Mouse (Mus musculus) liver, embryonic 13.5 days (tissue): Measurements from ENCODE around the gene Tmem164. TPM values are rescaled to one million over a fixed set of nuclear protein-coding genes. Genes with fewer than 3 reads are reported as not detected.
"Not testable (repeated sequence)": the region's sequence is repeated elsewhere in the genome, so short reads cannot be mapped to it uniquely, and the experiment has no call there.

Experiments
- ATAC-seq: fragments of 200-750 bp; cut with Nextera tagmentation; 2 replicates; pipeline ENCODE4 v1.8.0; 2017; ENCODE audit warnings: low read depth, mild to moderate bottlenecking, moderate number of reproducible peaks, moderate library complexity
- DNase-seq: peaks from one replicate; pipeline ENCODE4 v3.0.0; 2022
- H3K27ac ChIP-seq: fragments of 300-500 bp; sonication (generic); 2 replicates; pipeline ENCODE4 v1.5.1; 2015; ENCODE audit warnings: moderate library complexity, mild to moderate bottlenecking, inconsistent platforms
- H3K27me3 ChIP-seq: fragments of 300-500 bp; sonication (generic); 2 replicates; pipeline ENCODE4 v1.6.1; 2015; ENCODE audit warnings: mild to moderate bottlenecking, inconsistent platforms
- H3K36me3 ChIP-seq: fragments of 300-500 bp; sonication (generic); 2 replicates; pipeline ENCODE4 v1.6.1; 2015; ENCODE audit warnings: mild to moderate bottlenecking, inconsistent platforms
- H3K4me1 ChIP-seq: fragments of 300-500 bp; sonication (generic); replicated peaks from 2 replicates; pipeline ENCODE4 v1.6.1; 2015; ENCODE audit warnings: inconsistent platforms
- H3K4me2 ChIP-seq: fragments of 300-500 bp; sonication (generic); 2 replicates; pipeline ENCODE4 v1.6.1; 2015; ENCODE audit warnings: inconsistent platforms, mild to moderate bottlenecking, moderate library complexity
- H3K4me3 ChIP-seq: fragments of 300-500 bp; sonication (generic); replicated peaks from 2 replicates; pipeline ENCODE4 v1.5.1; 2015; ENCODE audit warnings: mild to moderate bottlenecking, inconsistent platforms
- H3K9ac ChIP-seq: fragments of 300-500 bp; sonication (generic); 2 replicates; pipeline ENCODE4 v1.6.1; 2015; ENCODE audit warnings: mild to moderate bottlenecking, inconsistent platforms
- H3K9me3 ChIP-seq: fragments of 300-500 bp; sonication (generic); replicated peaks from 2 replicates; pipeline ENCODE4 v1.6.1; 2016; ENCODE audit warnings: inconsistent platforms
- WGBS: fragments of 180-500 bp; shearing (Covaris S2); methylation state at CpG from one replicate; pipeline ENCODE4 v1.1.7; 2015; ENCODE audit not compliant: insufficient replicate concordance; 5-methylcytosine and 5-hydroxymethylcytosine counted together
- polyA plus RNA-seq: library from polyadenylated mRNA; unstranded; fragments of >200 nt; fragmentation: Nextera tagmentation; extraction: Ambion mirVana; gene quantifications from 2 replicates; pipeline ENCODE4 v1.2.1, GENCODE M21; 2015

Gene Tmem164
- 24.1 and 29.7 TPM in 2 replicates for polyA plus RNA-seq

DNA sequence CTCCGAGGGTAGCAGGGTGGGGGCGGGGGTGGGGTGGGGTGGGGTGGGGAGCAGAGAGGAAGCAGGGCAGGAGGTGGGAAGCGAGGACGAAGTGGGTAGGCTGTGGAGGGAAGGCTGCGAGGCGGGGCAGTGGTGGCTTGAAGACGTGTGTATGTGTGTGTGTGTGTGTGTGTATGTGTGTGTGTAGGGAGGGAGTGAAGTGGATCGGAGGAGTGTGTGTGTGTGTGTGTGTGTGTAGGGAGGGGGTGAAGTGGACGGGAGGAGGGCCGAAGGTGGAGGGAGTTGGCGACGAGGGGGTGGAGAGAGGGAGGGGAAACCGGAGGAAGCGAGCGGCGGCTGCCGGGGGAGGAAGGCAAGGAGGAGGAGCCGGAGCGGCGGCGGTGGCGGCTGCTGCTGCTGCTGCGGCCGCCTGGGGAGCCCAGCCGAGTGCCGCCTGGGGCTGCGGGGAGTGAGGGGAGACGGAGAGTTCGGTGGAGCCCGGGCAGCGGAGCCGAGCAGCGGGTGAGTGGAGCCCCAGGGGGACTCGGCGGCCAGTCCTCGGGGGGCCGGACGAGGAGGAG, at the start of gene Tmem164:
Tmem164 (plus strand) TSS at position 351 of the 560 bp plus-strand sequence.
- H3K27ac ChIP-seq = peak within 1 kb of the TSS; percentile 89
- WGBS = 3% methylated on average over 23 of the region's 38 CpGs

DNA sequence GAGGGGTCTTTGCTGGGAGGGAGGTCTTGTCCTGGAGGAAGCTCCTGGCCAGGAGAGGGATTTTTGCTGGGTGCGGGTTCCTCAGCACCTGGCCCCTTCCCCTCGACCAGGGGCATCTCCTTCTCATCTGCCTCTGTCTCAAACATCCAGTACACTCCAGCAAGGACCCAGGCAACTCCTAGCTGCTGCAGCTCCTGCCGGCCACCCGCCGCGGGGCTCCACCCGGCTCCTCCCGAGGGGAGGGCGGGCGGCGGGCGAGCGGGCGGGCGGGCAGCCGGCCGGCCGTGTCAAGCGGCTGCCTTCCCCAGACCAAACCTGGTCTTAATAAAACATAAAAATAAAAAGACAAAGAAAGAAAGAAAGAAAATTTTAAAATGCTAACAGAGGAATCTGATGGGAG, 48.2 kb upstream of the Tmem164 start:
- not testable (repeated sequence) for H3K4me1 ChIP-seq, ATAC-seq, H3K36me3 ChIP-seq, H3K27ac ChIP-seq, H3K9ac ChIP-seq, H3K9me3 ChIP-seq, H3K4me3 ChIP-seq, H3K4me2 ChIP-seq, DNase-seq
- WGBS = 41% methylated on average over 17 of the region's 19 CpGs
- peaks cover 12% of the 10 kb centered on the region for H3K27me3 ChIP-seq

More for the DNA sequence above, at the start of gene Tmem164:
- peak within 1 kb of the TSS; percentile 87 for H3K4me2 ChIP-seq
- H3K4me1 ChIP-seq = peaks cover 68% of the 10 kb centered on the region
- DNase-seq (peak; percentile 76), ATAC-seq (peak; percentile 81)
- no peaks in the 10 kb centered on the region; the same call in 1 of the 2 replicates for H3K27me3 ChIP-seq
- H3K36me3 ChIP-seq = no peaks in the 10 kb centered on the region
- H3K9me3 ChIP-seq = no peaks in the 10 kb centered on the region
- H3K4me3 ChIP-seq = peak within 1 kb of the TSS; percentile 72
- peak within 1 kb of the TSS; percentile 82 for H3K9ac ChIP-seq

GRCm38 (mm10) chrX:142647202-142647601, 34.0 kb upstream of the Tmem164 start:
- DNase-seq (no peak), ATAC-seq (no peak)
- WGBS = 58% methylated on average over 1 of the region's 1 CpGs
- Histone ChIP-seq H3K27me3 (no peaks in the 10 kb centered on the region), H3K4me3 (no peak overlapping the region), H3K27ac (no peak overlapping the region), H3K36me3 (no peaks in the 10 kb centered on the region), H3K9me3 (no peaks in the 10 kb centered on the region), H3K9ac (no peak overlapping the region), H3K4me1 (no peaks in the 10 kb centered on the region), H3K4me2 (no peak overlapping the region)

DNA sequence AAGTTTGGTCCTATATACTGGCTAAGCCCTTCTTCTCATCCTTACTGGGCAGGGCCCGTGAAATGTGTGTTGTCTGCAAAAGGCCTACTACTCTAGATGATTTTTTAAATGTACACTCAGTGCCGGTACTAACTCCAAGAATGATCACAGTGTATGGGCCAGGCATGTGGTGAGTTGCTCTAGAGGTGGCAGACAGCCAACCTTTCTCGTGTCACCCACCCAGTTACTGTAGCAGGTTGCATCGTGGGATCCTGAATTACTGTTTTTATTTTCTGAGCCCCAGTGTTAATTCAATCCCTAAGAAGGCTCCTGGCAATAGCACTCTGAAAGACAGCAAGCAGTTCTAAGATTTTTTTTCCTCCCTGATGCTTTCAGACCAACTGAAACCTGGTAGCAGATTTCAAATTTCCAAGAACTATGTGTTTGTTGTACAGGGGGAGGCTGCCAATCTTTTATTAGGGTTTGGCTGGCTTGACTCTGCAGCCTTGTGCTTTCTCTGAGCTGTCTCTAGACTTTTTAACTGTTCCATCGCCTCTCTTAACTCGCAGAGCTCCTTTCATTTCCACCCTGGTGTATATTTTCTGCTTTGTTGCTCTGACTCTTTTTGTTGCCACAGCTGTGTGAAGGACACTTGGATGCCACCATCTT, 31.0 kb upstream of the Tmem164 start:
- H3K4me2 ChIP-seq = no peak overlapping the region
- H3K9ac ChIP-seq = no peak overlapping the region
- no peak overlapping the region for H3K4me3 ChIP-seq
- no peaks in the 10 kb centered on the region for H3K9me3 ChIP-seq
- H3K4me1 ChIP-seq = no peaks in the 10 kb centered on the region
- ATAC-seq (no peak), DNase-seq (no peak)
- WGBS = 70% methylated on average over 6 of the region's 6 CpGs
- H3K36me3 ChIP-seq = no peaks in the 10 kb centered on the region
- H3K27ac ChIP-seq = no peak overlapping the region
- no peaks in the 10 kb centered on the region for H3K27me3 ChIP-seq

DNA sequence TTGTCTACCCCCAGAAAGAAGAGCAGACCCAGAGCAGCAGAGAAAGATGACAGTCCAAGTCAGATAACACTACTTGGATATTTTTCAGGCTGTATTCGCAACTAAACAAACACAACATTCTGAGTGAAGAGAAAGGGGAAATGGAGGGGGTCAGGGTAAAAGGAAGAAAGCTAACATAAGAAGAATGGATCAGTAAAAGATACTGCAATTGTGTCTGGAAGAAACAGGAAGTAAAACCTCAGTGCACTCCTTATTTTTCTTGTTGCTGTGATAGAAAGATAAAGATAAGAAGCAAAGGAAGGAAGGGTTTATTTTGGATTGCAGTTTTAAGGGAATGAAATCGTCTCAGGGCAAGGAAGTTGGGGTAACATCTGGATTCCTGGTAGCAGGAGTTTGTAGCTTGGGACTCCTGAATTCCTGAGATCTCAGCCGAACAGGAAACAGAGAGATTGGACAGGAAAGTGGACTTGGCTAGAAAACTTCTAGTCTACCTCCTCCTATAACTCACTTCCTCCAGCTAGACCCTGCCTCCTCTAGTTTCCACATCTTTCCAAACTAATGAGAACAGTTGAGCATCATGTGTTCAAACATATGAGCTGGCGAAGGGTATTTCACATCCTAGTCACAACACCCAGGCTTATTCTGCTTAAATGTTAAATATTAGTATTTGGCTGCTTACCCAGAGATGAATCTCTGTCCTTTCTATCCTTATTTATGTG, 16.3 kb upstream of the Tmem164 start:
- H3K27ac ChIP-seq = no peak overlapping the region
- DNase-seq (no peak), ATAC-seq (no peak)
- no peak overlapping the region for H3K9ac ChIP-seq
- no peak overlapping the region for H3K4me3 ChIP-seq
- no peaks in the 10 kb centered on the region for H3K9me3 ChIP-seq
- no peak overlapping the region for H3K4me2 ChIP-seq
- H3K27me3 ChIP-seq = peaks cover 2% of the 10 kb centered on the region; the same call in 1 of the 2 replicates
- WGBS = 33% methylated on average over 4 of the region's 4 CpGs
- no peaks in the 10 kb centered on the region for H3K36me3 ChIP-seq
- H3K4me1 ChIP-seq = no peaks in the 10 kb centered on the region

GRCm38 (mm10) chrX:142665423-142665805, 15.8 kb upstream of the Tmem164 start:
- H3K27me3 ChIP-seq = peaks cover 2% of the 10 kb centered on the region; the same call in 1 of the 2 replicates
- H3K27ac ChIP-seq = no peak overlapping the region
- no peak overlapping the region for H3K9ac ChIP-seq
- H3K4me1 ChIP-seq = no peaks in the 10 kb centered on the region
- ATAC-seq (no peak), DNase-seq (no peak)
- no peak overlapping the region for H3K4me2 ChIP-seq
- H3K9me3 ChIP-seq = no peaks in the 10 kb centered on the region
- H3K36me3 ChIP-seq = no peaks in the 10 kb centered on the region
- H3K4me3 ChIP-seq = no peak overlapping the region

DNA sequence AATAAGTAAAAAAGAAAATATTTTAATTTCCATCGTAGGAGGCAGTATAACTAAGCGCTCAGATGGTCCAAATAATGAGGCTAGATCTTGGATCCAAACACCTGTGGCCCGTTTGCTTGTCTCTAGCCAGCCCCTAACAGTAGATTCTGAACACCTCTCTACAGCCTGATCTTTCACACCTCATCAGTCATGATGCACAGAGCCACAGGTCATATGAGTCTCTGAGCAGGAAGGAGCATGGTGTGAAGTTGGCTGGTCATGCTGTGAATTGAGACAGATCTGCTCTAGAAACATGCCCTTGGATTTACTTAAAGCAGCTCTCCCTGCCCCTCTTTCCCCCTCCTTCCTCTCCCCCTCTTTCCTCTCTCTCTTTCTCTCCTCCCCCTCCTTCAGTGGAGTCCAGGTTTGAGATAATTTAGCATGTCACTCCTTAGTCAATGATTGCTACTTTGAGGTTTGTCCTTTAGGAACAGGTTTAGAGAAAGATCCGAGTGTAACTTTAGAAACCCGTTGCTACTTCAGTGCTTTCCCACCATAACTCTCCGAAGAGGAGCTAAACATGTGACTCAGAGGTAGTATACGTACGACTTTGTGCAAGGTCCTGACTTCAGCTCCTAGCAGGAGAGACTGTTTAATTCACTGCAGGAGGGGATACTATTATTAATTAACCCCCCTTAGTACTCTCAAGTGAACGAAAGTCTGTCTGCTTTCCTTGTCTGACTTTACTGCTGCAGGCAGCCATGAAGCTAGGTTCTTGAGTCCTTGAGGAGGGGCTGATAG, 11.7 kb upstream of the Tmem164 start:
- no peak for ATAC-seq
- no peak overlapping the region for H3K27ac ChIP-seq
- no peak for DNase-seq
- H3K4me1 ChIP-seq = no peaks in the 10 kb centered on the region
- peaks cover 2% of the 10 kb centered on the region; the same call in 1 of the 2 replicates for H3K27me3 ChIP-seq
- no peak overlapping the region for H3K4me2 ChIP-seq
- no peak overlapping the region for H3K4me3 ChIP-seq
- no peaks in the 10 kb centered on the region for H3K9me3 ChIP-seq
- H3K9ac ChIP-seq = no peak overlapping the region
- 59% methylated on average over 9 of the region's 9 CpGs for WGBS
- no peaks in the 10 kb centered on the region for H3K36me3 ChIP-seq

- Histone ChIP-seq H3K4me1 (no peaks in the 10 kb centered on the region), H3K4me2 (no peak overlapping the region), H3K27ac (no peak overlapping the region), H3K4me3 (no peak overlapping the region), H3K9me3 (no peaks in the 10 kb centered on the region), H3K36me3 (no peaks in the 10 kb centered on the region), H3K9ac (no peak overlapping the region), H3K27me3 (peaks cover 2% of the 10 kb centered on the region; the same call in 1 of the 2 replicates)
- DNase-seq (no peak), ATAC-seq (no peak)
- WGBS = 50% methylated on average over 3 of the region's 3 CpGs
Measured at GRCm38 (mm10) chrX:142670121-142670520, 11.1 kb upstream of the Tmem164 start.

GRCm38 (mm10) chrX:142671141-142671540, 10.1 kb upstream of the Tmem164 start:
- H3K4me1 ChIP-seq = no peaks in the 10 kb centered on the region
- no peak overlapping the region for H3K4me3 ChIP-seq
- no peak for ATAC-seq
- no peak overlapping the region for H3K27ac ChIP-seq
- H3K4me2 ChIP-seq = no peak overlapping the region
- no peak for DNase-seq
- 81% methylated on average over 1 of the region's 1 CpGs for WGBS
- H3K27me3 ChIP-seq = peaks cover 2% of the 10 kb centered on the region; the same call in 1 of the 2 replicates
- H3K36me3 ChIP-seq = no peaks in the 10 kb centered on the region
- no peak overlapping the region for H3K9ac ChIP-seq
- H3K9me3 ChIP-seq = no peaks in the 10 kb centered on the region

DNA sequence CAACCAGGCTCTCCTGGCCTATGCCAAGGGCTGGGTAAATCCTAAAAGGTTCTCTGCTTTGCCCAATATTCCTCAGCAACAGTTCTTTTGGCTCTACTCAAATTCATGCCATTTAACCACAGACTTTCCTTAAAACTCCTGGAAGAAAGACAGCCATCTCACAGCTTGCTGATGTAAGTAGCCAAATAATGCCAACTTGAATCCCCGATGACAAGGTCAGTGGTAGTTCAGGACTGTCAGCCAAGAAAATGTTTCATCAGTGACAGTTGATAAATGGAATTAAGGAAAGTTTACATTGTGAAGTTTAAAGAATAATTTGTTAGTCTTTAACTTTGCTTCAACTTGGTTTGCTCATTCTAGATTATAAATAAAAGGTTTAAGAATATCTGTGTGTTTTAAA, 8.5 kb upstream of the Tmem164 start:
- H3K4me1 ChIP-seq = peaks cover 11% of the 10 kb centered on the region
- no peaks in the 10 kb centered on the region for H3K36me3 ChIP-seq
- DNase-seq (no peak), ATAC-seq (no peak)
- H3K4me2 ChIP-seq = no peak overlapping the region
- 86% methylated on average over 1 of the region's 1 CpGs for WGBS
- peaks cover 2% of the 10 kb centered on the region; the same call in 1 of the 2 replicates for H3K27me3 ChIP-seq
- no peak overlapping the region for H3K9ac ChIP-seq
- no peaks in the 10 kb centered on the region for H3K9me3 ChIP-seq
- H3K4me3 ChIP-seq = no peak overlapping the region
- no peak overlapping the region for H3K27ac ChIP-seq

DNA sequence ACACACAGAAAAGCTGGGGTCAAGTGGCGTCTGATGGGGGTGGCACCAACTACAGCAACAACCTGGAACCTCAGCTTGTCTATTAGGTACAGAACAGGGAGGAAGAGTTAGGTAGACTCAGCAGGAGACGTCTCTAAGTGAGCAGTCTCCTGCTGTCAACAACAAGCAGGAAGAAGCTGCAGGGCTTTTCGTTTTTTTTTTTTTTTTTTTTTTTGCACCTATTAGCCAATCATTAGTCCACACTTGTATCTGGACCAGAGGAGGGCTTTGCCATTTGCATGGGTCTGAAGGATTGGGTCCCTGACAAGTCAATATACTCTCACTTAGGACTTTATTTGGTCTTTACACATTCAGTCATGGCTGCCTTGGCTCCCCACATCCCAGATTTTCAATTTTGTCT, 4.0 kb upstream of the Tmem164 start:
- DNase-seq (no peak), ATAC-seq (no peak)
- Histone ChIP-seq H3K4me2 (no peak overlapping the region), H3K27ac (peak overlapping the region; percentile 89), H3K4me1 (peaks cover 34% of the 10 kb centered on the region), H3K36me3 (no peaks in the 10 kb centered on the region), H3K4me3 (no peak overlapping the region), H3K27me3 (no peaks in the 10 kb centered on the region; the same call in 1 of the 2 replicates), H3K9me3 (no peaks in the 10 kb centered on the region), H3K9ac (no peak overlapping the region)
- WGBS = 23% methylated on average over 3 of the region's 3 CpGs
